Mouse (Mus musculus) liver, embryonic 15.5 days (tissue): ENCODE results near the gene Rab4a. TPM values are rescaled to one million over a fixed set of nuclear protein-coding genes. Genes with fewer than 3 reads are reported as not detected.
"Not testable (repeated sequence)": the region's sequence is repeated elsewhere in the genome, so short reads cannot be mapped to it uniquely, and the experiment has no call there.

Experiments
- ATAC-seq: fragments of 200-750 bp; cut with Nextera tagmentation; 2 replicates; pipeline ENCODE4 v1.8.0; 2017; ENCODE audit warnings: moderate number of reproducible peaks, mild to moderate bottlenecking, moderate library complexity; ENCODE audit not compliant: insufficient read depth
- H3K27ac ChIP-seq: fragments of 300-500 bp; sonication (generic); replicated peaks from 2 replicates; pipeline ENCODE4 v1.5.1; 2015; ENCODE audit warnings: mild to moderate bottlenecking, inconsistent platforms
- H3K27me3 ChIP-seq: fragments of 300-500 bp; sonication (generic); 2 replicates; pipeline ENCODE4 v1.6.1; 2015; ENCODE audit warnings: mild to moderate bottlenecking, inconsistent platforms
- H3K36me3 ChIP-seq: fragments of 300-500 bp; sonication (generic); replicated peaks from 2 replicates; pipeline ENCODE4 v1.6.1; 2015; ENCODE audit warnings: moderate library complexity, mild to moderate bottlenecking, inconsistent platforms
- H3K4me1 ChIP-seq: fragments of 300-500 bp; sonication (generic); replicated peaks from 2 replicates; pipeline ENCODE4 v1.6.1; 2015; ENCODE audit warnings: inconsistent platforms
- H3K4me2 ChIP-seq: fragments of 300-500 bp; sonication (generic); 2 replicates; pipeline ENCODE4 v1.6.1; 2015; ENCODE audit warnings: moderate library complexity, mild to moderate bottlenecking, inconsistent platforms
- H3K4me3 ChIP-seq: fragments of 300-500 bp; sonication (generic); replicated peaks from 2 replicates; pipeline ENCODE4 v1.5.1; 2015; ENCODE audit warnings: mild to moderate bottlenecking, inconsistent platforms
- H3K9ac ChIP-seq: fragments of 300-500 bp; sonication (generic); 2 replicates; pipeline ENCODE4 v1.6.1; 2015; ENCODE audit warnings: moderate library complexity, mild to moderate bottlenecking, inconsistent platforms
- H3K9me3 ChIP-seq: fragments of 300-500 bp; sonication (generic); replicated peaks from 2 replicates; pipeline ENCODE4 v1.6.1; 2016; ENCODE audit warnings: inconsistent platforms
- WGBS: fragments of 180-500 bp; shearing (Covaris S2); methylation state at CpG from one replicate; pipeline ENCODE4 v1.1.7; 2015; ENCODE audit warnings: mixed read lengths; ENCODE audit not compliant: insufficient replicate concordance; 5-methylcytosine and 5-hydroxymethylcytosine counted together
- polyA plus RNA-seq: library from polyadenylated mRNA; unstranded; fragments of >200 nt; fragmentation: Nextera tagmentation; extraction: Ambion mirVana; gene quantifications from 2 replicates; pipeline ENCODE4 v1.2.1, GENCODE M21; 2015

The Rab4a gene
- polyA plus RNA-seq, 1 experiment from 2014 or later, result 28.8 TPM

- H3K4me3 ChIP-seq, result no peak overlapping the region
- no peak overlapping the region for H3K27ac ChIP-seq
- H3K9me3 ChIP-seq, result no peaks in the 10 kb centered on the region
- H3K9ac ChIP-seq, result no peak overlapping the region
- H3K36me3 ChIP-seq, result no peaks in the 10 kb centered on the region
- H3K27me3 ChIP-seq, result no peaks in the 10 kb centered on the region
- 82% methylated on average over 7 of the region's 7 CpGs for WGBS
- peaks cover 54% of the 10 kb centered on the region for H3K4me1 ChIP-seq
- no peak overlapping the region for H3K4me2 ChIP-seq
- no peak for ATAC-seq
Measured at GRCm38 (mm10) chr8:123800867-123801266, 4.9 kb upstream of the Rab4a start.

DNA sequence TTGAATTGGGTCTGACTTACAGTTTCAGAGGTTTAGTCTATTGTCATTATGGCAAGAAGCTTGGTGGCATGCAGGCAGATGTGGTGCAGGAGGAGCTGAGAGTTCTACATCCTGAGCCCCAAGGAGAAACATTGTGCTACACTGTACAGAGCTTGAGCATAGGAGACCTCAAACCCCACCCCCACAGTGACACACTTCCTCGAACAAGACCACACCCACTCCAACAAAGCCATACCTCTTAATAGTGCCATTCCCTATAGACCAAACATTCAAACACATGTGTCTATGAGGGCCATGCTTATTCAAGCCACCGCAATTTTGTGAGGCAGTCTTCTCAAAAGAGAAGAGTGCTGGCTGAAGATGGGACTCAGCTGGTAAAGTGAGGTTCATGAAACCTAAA lies 4.2 kb upstream of the Rab4a start:
- no peak overlapping the region for H3K9ac ChIP-seq
- H3K4me3 ChIP-seq, result no peak overlapping the region
- H3K4me2 ChIP-seq, result no peak overlapping the region
- no peaks in the 10 kb centered on the region for H3K36me3 ChIP-seq
- WGBS, result 73% methylated on average over 2 of the region's 2 CpGs
- peaks cover 54% of the 10 kb centered on the region for H3K4me1 ChIP-seq
- H3K27me3 ChIP-seq, result no peaks in the 10 kb centered on the region
- ATAC-seq, result no peak
- no peaks in the 10 kb centered on the region for H3K9me3 ChIP-seq
- H3K27ac ChIP-seq, result no peak overlapping the region

DNA sequence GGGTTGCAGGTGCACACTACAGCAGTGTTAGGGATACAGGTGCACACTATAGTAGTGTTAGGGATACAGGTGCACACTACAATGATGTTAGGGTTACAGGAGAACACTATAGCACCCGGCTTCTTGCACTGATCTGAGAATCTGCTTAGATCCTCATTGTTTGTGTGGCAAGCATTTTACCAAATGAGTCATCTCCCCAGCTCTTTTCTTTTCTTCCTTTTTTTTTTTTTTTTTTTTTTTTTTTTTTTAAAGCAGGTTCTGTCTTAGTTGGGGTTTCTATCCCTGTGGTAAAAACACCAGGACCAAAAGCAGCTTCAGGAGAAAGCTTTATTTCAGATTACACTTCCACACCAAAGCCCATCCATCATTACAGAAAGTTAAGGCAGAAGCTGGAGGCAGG lies 2.1 kb upstream of the Rab4a start:
- no peaks in the 10 kb centered on the region for H3K9me3 ChIP-seq
- peaks cover 53% of the 10 kb centered on the region for H3K4me1 ChIP-seq
- H3K27me3 ChIP-seq, result no peaks in the 10 kb centered on the region
- no peak overlapping the region for H3K27ac ChIP-seq
- no peak overlapping the region for H3K9ac ChIP-seq
- no peak overlapping the region for H3K4me2 ChIP-seq
- 44% methylated on average over 1 of the region's 1 CpGs for WGBS
- ATAC-seq, result no peak
- no peaks in the 10 kb centered on the region for H3K36me3 ChIP-seq
- H3K4me3 ChIP-seq, result no peak overlapping the region

- ATAC-seq, result no peak
- no peak overlapping the region for H3K4me3 ChIP-seq
- no peak overlapping the region for H3K27ac ChIP-seq
- H3K4me2 ChIP-seq, result no peak overlapping the region
- H3K4me1 ChIP-seq, result peaks cover 50% of the 10 kb centered on the region
- H3K27me3 ChIP-seq, result no peaks in the 10 kb centered on the region
- H3K9ac ChIP-seq, result no peak overlapping the region
- no peaks in the 10 kb centered on the region for H3K36me3 ChIP-seq
- WGBS, result 64% methylated on average over 7 of the region's 7 CpGs
- H3K9me3 ChIP-seq, result no peaks in the 10 kb centered on the region
Measured at GRCm38 (mm10) chr8:123804586-123804985, 1.2 kb upstream of the Rab4a start.

GRCm38 (mm10) chr8:123805209-123805717 lies 522 bp upstream of the Rab4a start:
- Histone ChIP-seq H3K9ac (peak overlapping the region; percentile 75), H3K9me3 (no peaks in the 10 kb centered on the region), H3K27me3 (no peaks in the 10 kb centered on the region), H3K4me3 (peak overlapping the region; percentile 77), H3K36me3 (no peaks in the 10 kb centered on the region), H3K4me2 (peak overlapping the region; percentile 93), H3K4me1 (peaks cover 51% of the 10 kb centered on the region), H3K27ac (peak overlapping the region; percentile 80)
- WGBS, result 23% methylated on average over 15 of the region's 15 CpGs
- ATAC-seq, result no peak; the same call in 1 of the 2 replicates

GRCm38 (mm10) chr8:123806374-123806935 lies 670 bp downstream of the Rab4a start:
- H3K27ac ChIP-seq, result peak overlapping the region; percentile 80

DNA sequence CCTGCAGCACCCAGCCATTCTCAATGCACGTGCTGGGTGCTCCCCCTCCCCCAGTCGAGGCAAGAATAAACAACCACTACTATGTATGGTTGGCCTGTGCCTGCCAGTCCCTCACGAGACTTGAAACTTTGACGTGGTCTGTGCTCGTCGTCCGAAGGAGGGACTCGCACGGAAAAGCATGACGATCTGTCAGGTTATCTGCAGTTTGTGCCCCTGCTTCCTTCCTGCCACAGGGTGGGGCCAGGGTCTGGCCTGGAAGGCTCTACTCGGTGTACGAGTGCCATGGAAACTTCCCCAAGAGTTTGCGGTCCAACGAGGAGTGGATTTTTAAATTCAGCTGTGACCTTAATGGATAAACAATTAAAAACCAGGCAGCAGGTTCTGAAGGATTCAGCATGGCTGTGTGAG lies 1.2 kb downstream of the Rab4a start:
- peaks cover 62% of the 10 kb centered on the region for H3K4me1 ChIP-seq
- no peaks in the 10 kb centered on the region for H3K9me3 ChIP-seq
- H3K36me3 ChIP-seq, result no peaks in the 10 kb centered on the region
- no peaks in the 10 kb centered on the region for H3K27me3 ChIP-seq
- ATAC-seq, result peak; percentile 65
- peak overlapping the region; percentile 75 for H3K9ac ChIP-seq
- H3K27ac ChIP-seq, result peak overlapping the region; percentile 80
- WGBS, result under 1% methylated on average over 14 of the region's 14 CpGs
- peak overlapping the region; percentile 77 for H3K4me3 ChIP-seq
- H3K4me2 ChIP-seq, result peak overlapping the region; percentile 93

More at GRCm38 (mm10) chr8:123806374-123806935, 670 bp downstream of the Rab4a start:
- 3% methylated on average over 12 of the region's 12 CpGs for WGBS
- no peak for ATAC-seq
- H3K4me1 ChIP-seq, result peaks cover 57% of the 10 kb centered on the region
- peak overlapping the region; percentile 93 for H3K4me2 ChIP-seq
- H3K4me3 ChIP-seq, result peak overlapping the region; percentile 77
- peak overlapping the region; percentile 75 for H3K9ac ChIP-seq
- H3K9me3 ChIP-seq, result no peaks in the 10 kb centered on the region
- H3K27me3 ChIP-seq, result no peaks in the 10 kb centered on the region
- no peaks in the 10 kb centered on the region for H3K36me3 ChIP-seq

DNA sequence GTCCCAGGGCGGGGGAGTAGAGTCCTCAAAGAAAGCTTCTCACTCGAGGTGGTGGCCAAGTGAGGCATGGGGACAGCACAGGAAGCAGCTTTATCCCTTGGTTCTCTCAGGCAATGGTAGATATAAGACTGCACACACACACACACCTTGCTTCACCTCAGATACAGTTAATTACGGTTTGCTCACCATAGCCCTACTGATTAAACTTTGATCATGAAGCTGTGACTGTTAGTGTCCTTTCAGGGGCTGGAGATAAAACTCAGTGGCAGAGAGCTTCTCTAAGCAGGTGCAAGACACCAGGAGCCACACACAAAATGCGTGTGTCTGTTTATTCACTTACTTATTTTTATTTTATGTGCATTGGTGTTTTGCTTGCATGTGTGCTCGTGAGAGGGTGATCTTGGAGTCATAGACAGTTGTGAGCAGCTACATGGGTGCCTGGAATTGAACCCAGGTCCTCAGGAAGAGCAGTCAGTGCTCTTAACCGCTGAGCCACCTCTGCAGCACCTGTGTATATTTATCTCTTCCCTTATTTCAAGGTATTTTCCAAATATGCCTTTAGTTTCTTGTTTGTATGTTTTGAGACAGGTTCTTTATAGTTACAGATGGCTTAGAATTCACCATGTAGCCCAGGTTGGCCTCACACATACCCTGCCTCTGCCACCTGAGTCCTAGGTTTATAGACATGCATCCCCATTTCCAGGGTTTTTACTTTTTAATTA lies 2.2 kb downstream of the Rab4a start:
- Histone ChIP-seq H3K9me3 (no peaks in the 10 kb centered on the region), H3K4me3 (peak overlapping the region; percentile 77; the same call in 1 of the 2 replicates), H3K27ac (peak overlapping the region; percentile 80; the same call in 1 of the 2 replicates), H3K36me3 (no peaks in the 10 kb centered on the region), H3K4me2 (peak overlapping the region; percentile 93), H3K4me1 (peaks cover 71% of the 10 kb centered on the region), H3K27me3 (no peaks in the 10 kb centered on the region), H3K9ac (peak overlapping the region; percentile 75; the same call in 1 of the 2 replicates)
- no peak for ATAC-seq
- WGBS, result 32% methylated on average over 6 of the region's 6 CpGs

- Histone ChIP-seq H3K27ac (0 out of 2 replicates have a peak overlapping the region, but pooled peaks have one; percentile 2), H3K4me1 (peaks cover 76% of the 10 kb centered on the region), H3K4me3 (no peak overlapping the region), H3K9me3 (no peaks in the 10 kb centered on the region), H3K36me3 (no peaks in the 10 kb centered on the region), H3K4me2 (0 out of 2 replicates have a peak overlapping the region, but pooled peaks have one; percentile 13), H3K27me3 (no peaks in the 10 kb centered on the region), H3K9ac (no peak overlapping the region)
- ATAC-seq, result no peak
- WGBS, result 77% methylated on average over 7 of the region's 7 CpGs
Measured at GRCm38 (mm10) chr8:123808671-123809070, 2.9 kb downstream of the Rab4a start.

- H3K4me1 ChIP-seq, result peaks cover 83% of the 10 kb centered on the region
- 89% methylated on average over 4 of the region's 4 CpGs for WGBS
Measured at GRCm38 (mm10) chr8:123809342-123809741, 3.6 kb downstream of the Rab4a start.

GRCm38 (mm10) chr8:123812227-123812626 lies 6.4 kb downstream of the Rab4a start:
- Histone ChIP-seq H3K4me3 (no peak overlapping the region), H3K27ac (peak overlapping the region; percentile 69), H3K36me3 (0 out of 2 replicates have a peak, but pooled peaks cover 3% of the 10 kb centered on the region), H3K27me3 (no peaks in the 10 kb centered on the region), H3K9ac (no peak overlapping the region), H3K4me2 (no peak overlapping the region), H3K4me1 (peaks cover 82% of the 10 kb centered on the region), H3K9me3 (no peaks in the 10 kb centered on the region)
- 63% methylated on average over 5 of the region's 5 CpGs for WGBS
- ATAC-seq, result no peak

More at GRCm38 (mm10) chr8:123809342-123809741, 3.6 kb downstream of the Rab4a start:
- H3K27me3 ChIP-seq, H3K4me2 ChIP-seq, ATAC-seq, H3K36me3 ChIP-seq, H3K4me3 ChIP-seq, H3K9me3 ChIP-seq, H3K9ac ChIP-seq: not testable (repeated sequence)
- H3K27ac ChIP-seq, result 0 out of 2 replicates have a peak overlapping the region, but pooled peaks have one; percentile 2
